Mouse (Mus musculus): ENCODE measurements at regions not wholly inside any gene's neighbourhood (a gene's known extent, or its start where the extent isn't known, plus 50 kb on each side); places are given as distances from the start of the nearest gene placed in this dataset.

DNA sequence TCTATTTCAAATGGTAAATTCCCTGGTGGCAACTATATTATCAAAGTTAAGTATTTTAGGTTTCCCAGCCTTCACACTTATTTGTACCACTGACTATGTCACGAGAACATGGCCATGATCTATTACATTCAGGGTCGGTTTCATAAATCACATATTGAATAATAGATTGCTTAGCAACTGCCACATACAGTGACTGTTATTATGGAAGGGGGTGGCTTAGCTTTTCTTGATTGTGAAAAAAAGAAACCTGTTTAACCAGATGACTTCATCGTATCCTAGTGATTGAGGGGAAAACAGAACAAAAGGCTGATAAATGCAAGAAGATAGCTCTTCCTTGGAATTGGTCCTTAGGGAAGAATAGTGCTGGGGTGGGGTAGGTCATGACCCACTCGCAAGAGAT is 76.0 kb upstream of the Palmd start:
- TF ChIP-seq CTCF (IDR thresholded peaks at IDR 0.05; ENCODE audit: borderline replicate concordance, insufficient read depth, low read depth, low read length) (no peak), POLR2A (IDR thresholded peaks at IDR 0.05; ENCODE audit: borderline replicate concordance, insufficient read depth, low read length) (no peak)
